Mouse (Mus musculus): ENCODE data around the gene Eif5.
"Not testable (repeated sequence)": the region's sequence is repeated elsewhere in the genome, so short reads cannot be mapped to it uniquely, and the experiment has no call there.

The Eif5 gene

DNA sequence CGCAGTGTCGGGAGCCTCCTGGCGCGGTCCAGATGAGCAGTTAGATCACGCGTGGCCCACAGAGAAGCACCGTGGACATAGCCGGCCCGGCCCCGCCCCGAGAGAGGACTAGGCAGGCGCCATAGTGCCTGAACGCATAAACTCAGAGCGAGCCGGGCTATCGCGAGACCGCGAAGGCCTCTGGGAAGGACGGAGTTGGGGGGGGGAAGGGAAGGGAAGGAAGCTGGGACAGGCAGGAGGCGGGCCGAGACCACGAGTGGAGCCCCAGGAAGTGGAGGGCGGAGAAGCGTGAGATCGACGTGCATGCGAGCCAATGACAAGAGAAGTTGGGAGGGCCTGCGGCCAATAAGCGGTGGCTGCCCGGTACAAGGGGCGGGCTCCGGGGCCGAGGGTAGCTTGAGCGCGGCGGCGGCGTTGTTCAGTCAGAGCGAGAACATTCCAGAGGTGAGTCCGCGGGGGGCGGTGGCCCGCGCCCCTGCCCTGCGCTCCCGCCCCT, at the start of gene Eif5:
Gene Eif5, plus strand, starts transcription at position 221 of the 496 bp plus-strand sequence.
- peak; percentile 99 for DNase-seq

DNA sequence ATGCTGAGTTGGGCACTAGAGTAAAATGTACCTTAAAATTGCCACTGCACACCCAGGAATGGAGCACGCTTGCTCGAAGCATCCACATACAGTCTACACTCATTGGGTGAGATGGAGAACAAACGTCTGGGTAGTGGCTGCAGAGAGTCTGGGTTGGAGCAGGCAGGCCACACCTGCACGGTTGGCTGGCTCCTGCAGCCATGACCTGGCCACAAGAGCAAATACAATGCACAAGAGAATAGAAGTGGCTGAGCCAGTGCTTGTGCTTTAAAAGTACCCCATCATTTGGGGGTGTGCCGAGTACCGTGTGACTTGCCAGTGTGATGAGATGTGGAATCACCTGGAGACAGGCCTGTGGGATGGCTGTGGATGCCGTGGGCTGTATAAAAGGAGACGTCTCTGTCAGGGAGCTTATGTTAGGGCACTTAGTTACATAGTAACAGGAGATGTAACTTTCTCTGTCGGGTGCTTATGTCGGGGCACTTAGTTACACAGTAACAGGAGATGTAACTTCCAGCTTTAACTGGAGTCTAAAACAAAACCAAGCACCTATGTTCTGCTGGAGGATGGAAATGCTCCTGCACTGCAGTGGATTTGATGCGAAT, 48.5 kb upstream of the Eif5 start:
- no peak for DNase-seq

DNA sequence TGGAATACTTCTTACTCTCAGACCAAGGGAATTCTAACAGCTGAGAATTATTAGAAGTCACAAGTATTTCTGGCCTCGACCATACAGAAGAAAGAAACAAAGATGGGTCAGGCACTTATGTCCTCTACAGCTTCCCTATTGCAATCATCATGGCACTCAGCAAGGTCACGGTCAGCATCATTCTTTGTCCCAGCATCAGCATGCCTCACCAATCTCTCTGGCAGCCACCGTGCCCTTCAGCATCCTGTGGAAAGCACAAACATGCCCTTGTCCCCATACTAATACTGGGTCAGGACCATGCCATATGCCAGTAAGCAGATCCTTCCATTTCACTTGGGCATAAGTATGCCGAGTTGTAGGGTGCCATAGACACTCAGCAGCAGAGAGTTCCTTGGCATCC, 42.9 kb upstream of the Eif5 start:
- no peak for DNase-seq

DNA sequence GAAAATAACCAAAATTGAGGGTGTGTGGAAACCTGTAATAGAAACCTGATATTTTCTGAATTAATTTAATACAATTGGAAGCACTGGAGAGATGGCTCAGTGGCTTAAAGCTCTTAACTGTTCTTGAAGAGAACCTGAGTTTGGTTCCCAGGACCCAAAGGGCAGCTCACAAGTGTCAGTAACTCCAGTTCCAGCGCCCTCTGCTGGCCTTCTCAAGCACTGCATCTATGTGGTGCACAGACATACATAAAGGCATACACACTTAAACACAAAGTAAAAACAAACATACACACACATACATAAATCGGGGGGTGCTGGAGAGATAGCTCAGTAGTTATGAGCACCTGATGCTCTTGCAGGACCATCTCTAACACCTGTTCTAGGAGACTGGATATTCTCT, 40.7 kb upstream of the Eif5 start:
- no peak for DNase-seq

DNA sequence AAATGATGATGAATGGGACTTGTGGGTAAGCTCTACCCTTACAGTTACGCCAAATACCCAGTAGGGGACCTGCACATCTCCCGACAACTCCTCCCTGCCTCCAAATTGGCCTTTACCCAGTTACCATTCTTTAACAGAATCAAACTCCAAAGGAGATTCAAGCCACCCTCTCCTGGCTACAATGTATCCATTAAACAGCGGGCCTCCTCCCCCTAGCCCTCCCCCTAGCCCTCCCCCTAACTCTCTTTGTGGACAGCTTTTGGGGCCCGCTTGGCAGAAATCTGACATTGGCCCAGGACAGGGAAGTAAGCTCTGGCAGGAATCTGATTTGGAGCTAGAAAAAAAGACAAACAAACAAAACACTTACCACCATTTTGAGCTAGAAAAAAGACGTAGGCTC, 38.2 kb upstream of the Eif5 start:
- no peak for DNase-seq

DNA sequence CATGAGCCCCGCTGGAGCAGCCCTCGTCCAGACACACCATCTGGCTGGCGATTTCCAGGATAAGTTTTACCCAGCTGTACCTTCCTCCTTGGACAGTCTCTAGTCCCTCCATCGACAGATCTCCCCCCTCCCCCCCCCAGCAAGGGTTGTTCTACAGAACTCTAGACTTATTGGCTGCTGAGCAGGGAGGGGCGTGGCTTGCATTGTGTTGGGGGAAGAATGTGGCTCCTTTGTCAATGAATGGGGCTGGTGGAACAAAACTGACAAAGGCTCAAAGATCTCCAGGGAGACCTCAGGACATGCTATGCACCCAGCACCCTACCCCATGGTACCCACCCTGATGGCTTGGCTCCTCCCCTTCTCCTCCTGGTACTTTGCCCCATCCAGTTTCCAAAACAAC, 37.1 kb upstream of the Eif5 start:
- no peak for DNase-seq

DNA sequence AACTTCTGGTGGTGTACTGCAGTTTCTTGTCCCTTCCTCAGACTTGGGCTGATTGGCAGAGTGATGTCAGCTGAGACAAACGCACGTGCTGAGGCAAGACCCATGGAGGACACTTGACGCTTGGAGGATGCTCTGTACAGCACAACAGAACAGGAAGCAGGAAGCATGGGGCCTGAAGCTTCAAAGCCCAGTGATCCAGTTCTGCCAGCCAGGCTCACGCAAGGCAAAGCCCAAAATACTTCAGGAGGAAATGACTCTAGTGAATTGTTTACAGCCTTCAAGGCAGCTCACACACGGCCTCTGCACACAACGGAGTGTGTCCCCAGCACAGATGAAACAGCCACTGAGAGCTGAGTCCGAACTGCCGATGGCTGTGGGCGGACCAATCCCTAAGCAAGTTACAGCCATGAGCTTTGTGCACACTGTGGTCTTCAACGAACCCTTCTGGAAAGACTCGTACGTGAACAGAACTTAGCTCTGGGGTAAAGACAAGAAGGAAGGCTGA, 34.7 kb upstream of the Eif5 start:
- no peak for DNase-seq

DNA sequence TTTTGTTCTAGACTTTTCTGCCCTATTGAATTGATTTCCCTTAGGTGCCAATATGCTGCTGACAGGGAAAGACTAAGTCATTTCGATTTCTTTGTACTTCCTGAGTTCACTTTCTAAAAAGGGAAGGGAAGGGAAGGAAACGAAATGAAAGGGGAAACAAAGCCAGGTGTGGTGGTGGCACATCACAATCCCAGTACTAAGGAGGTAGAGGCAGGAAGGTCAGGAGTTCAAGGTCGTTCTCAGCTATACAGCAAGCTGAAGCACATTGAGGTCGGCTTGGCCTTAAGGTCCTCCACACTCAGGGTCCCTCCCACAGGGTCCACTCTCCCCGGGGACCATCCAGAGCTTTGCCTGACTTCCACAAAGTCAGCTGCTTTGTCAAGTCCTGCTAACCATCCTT, 34.2 kb upstream of the Eif5 start:
- DNase-seq: no peak

DNA sequence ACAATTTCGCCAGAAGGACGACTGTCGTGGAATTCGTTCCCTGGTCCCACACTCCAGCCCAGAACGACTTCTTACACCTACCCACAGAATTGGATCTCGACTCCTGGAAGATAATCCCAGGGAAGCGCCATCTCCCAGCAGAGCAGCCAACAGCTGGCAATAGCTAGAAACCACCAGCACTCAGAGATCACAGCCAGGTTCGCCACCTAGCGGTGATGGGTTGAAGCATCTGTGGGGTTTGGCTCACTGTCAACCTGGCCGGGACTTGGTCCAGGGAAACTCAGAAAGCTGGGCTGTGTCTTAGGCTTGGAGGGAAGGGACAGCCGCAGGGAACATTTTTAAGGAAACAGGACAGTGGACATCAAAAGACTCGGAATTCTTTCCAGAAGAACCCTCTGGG, 32.9 kb upstream of the Eif5 start:
- DNase-seq: peak; percentile 70 to 74

DNA sequence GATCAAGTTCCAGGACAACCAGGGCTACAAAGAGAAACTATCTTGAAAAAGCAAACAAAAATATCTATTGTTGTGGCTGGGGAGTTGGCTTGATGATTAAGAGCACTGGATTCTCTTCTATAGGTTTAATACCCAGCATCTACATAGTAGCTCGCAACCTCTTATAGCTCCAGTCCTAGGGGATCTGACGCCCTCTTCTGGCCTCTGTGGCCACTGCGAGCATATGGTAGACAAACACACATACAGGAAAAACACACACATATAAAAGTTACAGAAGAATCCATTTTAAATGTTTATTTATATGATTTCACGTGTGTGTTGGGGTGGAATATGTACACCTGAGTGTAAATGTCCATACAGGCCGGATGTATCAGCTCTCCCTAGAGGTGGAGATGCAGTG, 30.8 kb upstream of the Eif5 start:
- no peak for DNase-seq

DNA sequence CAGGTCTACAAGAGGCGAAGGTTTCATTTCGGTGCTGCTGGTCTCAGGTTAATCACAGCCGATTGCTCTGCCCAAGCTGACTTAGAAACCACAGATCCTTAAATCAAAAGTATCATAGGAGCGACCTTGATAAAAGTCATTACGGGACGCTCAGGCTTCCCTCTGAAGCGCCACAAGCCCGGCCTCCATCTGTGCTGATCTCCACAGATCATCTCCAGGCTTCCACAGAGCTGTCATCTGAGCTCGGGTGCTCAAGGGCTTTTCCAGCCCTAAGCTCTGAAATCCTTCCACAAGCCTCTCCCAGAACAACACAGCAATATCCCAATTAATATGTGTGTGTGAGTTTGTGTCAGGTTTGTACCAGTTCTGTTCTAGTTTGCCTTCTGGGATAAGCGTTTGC, 29.9 kb upstream of the Eif5 start:
- DNase-seq: no peak

DNA sequence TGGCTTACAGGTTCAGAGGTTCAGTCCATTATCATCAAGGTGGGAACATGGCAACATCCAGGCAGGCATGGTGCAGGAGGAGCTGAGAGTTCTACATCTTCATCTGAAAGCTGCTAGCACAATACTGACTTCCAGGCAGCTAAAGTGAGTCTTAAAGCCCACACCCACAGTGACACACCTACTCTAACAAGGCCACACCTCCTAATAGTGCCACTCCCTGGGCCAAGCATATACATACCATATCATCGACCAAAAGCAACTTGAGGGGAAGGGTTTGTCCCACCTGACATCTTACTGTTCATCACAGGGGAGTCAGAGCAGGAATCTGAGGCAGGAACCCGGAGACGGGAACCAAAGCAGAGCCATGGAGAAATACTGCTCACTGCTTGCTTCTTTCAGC, 29.4 kb upstream of the Eif5 start:
- DNase-seq: not testable (repeated sequence)

DNA sequence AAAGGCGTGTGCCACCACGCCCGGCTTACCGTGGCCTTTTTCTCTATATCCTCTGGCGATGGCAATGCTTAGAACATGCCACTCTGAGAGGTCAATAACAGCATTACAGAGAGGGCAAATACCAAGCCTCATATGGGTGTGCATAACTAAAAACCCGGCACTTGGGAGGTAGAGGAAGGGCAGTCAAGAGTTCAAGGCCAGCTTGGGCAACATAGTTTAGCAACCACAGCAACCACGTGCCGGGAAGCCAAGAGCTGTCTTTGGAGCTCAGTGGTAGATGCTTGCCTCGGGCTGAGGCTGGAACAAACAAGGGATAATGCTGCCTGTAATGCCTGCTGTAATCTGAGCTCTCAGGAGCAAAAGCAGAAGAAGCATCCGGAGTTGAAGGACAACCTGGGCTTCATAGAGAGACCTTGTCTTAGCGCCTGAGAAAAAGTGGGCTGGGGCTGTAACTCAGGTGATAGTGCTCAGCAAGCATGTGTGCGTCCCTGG, 25.2 kb upstream of the Eif5 start:
- no peak for DNase-seq

DNA sequence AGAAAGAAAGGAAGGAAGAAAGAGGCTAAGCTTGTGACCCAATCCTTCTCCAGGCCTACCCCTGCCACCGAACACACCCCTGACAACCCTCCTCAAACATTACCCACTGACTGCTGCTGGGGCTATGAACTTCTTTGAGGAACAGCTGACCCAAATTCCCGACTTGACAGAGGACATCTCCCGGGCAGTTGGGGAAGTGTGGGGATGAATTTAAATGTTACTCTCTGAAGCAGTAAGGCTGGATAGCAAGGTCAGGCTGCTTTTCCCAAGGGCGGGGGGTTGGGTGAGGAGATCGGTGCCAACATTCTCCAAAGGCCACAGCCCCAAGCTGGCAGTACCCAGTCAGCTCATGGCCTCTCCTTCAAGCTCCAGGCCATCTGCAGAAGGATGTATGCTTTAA, 24.1 kb upstream of the Eif5 start:
- no peak for DNase-seq

DNA sequence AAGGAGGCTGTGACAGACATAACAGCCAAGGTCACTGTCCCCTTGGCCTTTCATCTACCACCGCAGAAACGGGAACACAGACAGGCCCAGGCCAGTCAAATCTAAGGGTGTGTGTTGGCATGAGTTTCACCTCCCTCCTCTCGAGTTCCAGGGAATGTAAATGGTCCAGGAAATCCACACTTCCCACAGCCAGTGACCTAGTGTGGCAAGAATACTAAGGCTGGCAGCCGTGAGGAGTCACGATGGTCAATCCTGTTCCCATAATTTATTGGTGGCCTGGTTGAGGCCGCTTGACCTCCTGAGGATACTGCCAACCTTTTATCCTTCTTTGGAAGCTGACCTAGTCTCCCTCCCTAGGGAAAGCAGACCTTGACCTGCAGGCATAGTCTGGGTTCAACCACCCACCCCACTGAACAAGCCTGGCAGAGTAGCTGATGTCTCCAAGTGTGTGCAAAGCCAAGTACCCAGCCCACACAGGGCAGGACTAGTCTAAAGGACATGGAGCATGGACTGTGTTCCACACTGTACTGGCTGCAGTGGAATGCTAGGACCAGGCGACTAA, 23.5 kb upstream of the Eif5 start:
- no peak for DNase-seq

DNA sequence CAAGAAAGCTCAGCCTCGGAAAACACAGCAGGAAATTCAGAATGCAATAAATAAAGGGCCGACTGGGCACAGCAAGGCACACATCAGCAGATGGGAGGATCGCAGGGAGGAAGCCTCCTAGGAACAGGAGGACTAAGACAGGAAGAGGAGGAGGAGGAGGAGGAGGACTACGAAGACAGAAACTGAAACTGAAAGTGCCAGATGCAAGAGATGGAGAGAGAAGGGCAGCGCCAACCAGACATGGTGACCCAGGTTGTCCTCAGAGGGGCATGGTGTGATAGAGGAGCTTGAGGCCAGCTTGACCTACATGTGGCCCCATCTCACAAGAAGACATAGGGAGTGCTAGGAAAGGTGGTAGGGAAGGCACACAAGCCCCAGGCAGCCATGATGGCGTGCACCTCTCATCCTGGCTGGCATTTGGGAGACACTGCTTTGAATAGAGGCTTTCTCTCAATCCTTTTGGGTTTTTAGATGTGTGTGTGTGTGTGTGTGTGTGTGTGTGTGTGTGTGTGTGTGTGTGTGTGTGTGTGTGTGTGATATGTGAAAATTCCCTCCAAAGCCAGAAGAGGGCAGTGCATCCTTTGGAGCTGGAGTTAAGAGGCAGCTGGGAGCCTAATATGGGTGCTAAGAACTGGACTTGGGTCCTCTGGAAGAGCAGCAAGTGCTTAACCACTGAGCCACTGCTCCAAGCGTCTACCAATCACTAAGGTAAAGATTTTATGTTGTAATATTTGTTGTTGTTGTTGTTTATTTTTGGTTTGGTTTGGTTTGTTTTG, 22.8 kb upstream of the Eif5 start:
- no peak for DNase-seq

DNA sequence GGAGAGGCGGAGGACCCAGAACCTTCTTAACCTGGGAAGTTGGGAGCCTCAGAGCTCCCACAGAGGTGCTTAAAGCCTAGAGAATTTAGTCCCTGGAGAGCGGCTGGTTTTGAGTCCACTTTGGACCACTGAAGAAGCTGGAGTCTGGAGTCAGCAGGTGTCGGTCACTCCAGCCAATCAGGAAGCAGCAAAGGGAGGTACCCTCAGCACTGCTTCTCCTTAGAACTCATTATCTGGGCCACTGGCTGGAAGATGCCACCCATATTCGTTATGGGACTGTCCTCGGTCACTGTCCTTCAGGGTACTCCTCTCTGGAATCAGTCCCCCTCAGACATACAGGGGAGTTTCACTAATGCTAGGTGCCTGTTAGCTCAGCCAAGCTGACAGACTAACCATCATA, 21.9 kb upstream of the Eif5 start:
- DNase-seq: no peak

DNA sequence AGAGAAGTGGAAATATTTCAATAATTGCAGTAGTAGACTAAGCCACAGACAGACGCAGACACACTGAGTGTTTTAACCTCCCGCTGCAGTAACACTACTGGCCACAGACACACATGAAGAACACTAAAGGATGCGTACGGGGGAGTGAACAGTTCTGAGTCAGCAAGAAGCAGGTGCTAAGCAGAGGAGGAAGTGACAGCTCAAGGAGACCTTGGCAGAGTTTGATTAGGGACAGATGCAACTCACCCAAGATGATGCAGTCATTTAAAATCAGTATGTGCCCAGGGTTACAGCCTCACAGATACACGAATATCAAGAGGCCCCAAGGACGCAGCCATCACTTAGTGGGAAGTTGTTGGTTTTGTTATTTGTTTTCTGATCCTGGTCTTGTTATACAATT, 21.0 kb upstream of the Eif5 start:
- DNase-seq: no peak

DNA sequence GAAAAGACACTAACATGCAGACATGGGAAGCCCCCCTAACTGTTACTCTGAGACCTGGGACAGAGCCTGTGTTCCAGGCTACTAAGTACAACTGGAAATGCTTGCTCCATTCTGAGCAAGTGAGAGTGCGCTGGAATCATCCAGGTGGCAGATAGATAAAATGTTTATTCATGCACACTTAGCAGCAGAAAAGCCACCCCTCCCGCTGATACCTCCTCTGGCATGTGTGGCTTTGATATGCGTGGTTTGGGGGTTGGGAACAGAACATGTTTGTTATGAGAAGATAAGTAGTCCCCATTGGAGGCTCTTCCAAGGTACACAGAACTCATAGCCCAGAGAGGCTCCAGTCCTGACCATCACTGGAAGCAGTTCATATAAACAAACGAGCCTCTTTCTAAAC, 19.9 kb upstream of the Eif5 start:
- DNase-seq: no peak

DNA sequence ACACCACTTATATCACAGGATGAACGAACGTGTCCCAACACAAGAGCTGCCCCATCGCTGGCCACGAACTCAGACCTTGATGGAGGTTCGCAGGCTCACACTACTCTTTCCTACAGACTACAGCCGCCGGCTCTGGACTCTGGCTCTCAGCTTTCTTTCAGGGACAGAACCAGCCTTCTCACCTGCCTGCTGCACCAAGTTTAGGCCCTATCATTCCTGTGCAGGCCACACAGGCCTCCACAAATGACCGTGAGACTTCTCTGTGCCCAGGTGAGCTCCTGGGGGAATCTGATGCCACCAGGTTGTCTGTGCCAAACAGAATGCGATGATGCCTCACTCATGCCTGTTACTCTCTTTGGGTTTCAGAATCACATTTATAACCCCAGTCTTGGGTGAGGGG, 19.4 kb upstream of the Eif5 start:
- no peak for DNase-seq

DNA sequence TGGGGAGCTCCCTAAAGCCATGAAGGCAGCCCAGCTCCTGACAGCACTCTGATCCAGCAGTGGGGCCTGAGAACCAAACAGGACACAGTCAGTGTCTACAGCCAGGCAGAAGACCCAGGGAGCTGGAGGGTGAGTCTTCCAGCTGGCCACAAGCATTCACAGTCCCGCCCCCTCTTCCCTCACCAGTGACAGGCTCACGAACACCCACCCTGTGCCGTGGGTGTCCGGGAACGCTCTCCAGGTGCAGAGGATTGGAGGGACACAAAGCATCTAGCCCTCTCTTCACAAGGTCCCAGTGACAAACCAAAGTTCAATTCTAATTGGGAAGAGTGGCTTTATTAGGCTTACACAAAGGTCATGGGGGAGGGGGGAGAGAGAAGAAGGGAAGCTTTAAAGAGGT, 18.0 kb upstream of the Eif5 start:
- DNase-seq: no peak

DNA sequence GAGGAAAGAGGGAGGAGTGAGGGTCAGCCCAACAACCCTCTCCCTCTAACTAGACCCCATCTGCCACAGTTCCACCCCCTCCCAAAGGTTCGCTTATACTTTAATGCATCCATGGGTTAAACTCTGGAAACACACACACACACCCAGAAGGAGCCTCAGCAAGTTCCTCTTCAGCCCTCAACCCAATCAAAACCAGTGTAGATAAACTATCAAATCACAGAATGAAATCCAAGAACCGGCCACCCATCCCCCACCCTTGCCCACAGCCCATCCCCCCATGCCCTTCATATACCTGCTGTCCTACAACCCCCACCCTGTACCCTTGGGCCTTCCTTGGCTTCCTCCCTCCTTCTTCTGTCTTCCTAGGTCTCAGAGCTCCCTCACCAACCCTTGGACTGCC, 16.8 kb upstream of the Eif5 start:
- no peak for DNase-seq

DNA sequence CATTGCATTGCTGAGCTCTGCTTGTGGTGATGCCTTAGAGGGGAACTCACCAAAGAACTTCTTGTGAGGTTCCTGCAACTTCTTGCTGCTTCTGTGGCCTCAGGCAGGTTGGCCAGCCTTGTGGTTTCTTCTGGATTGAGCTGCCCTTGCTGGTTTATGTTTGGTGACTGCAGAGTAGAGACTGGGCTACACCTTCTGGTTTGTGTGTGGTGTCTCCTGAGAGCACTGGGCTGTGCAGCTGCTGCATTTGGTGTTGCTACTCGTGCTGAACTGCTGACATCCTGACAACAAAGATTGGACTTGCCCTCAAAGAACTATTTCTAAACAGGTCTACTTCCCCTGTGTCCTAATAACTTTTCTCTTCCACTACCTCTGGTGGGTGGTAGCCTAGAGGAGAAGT, 13.3 kb upstream of the Eif5 start:
- DNase-seq: no peak

DNA sequence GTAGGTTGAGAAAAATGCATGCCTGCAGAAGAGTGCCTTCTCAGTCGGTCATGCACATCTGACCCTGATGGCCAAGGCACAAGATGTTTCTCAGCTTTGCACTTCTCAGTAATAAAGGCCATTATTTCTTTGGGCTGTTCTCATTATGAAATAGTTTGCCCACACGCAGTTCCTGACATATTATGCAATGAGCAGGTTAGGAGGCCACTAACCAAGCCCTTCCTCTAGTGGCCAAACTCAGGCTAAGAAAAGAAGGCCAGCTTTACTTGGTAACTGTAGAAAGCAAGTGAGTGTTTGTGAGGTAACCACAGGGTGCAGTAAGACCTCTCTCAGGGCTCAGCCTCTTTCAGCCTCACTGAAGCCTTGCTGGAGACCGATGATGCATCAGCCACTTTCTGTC, 12.9 kb upstream of the Eif5 start:
- no peak for DNase-seq
